Mouse (Mus musculus): Measurements from ENCODE around the gene Stx18. TPM values are rescaled to one million over a fixed set of nuclear protein-coding genes. Genes with fewer than 3 reads are reported as not detected.

Gene Stx18
- total RNA-seq, 1 experiment from 2014 or later: 43.0 TPM

DNA sequence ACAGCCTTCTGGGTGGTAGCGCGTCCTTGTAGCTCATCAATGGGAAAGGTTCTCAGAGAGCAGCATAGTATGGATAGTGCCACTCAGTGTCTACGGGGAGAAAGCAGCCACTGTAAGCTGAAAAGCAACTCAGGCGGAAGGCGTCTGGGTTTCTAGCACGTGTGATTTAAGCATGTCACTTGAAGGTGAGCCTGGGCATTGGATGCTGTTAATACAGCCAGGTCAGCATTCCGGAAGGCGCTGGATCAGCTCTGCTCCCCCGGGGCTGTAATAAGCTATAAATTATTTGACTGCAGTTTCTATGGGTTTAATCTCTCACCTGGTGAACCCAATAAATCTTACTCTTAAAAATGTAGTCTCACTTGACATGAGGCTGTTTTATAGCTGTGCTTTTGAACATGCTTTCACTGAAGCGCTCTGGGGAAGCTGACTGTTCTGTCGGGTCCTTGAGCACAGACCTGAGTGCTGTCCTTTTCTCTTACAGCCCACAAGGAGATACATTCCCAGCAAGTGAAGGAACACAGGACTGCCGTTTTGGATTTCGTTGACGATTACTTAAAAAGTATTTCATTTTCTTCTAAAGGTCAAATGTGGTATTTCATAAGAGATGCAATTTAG, 67.6 kb downstream of the Stx18 start:
- no peak for ATAC-seq (replicated peaks in 1 of 2; ENCODE audit: insufficient read depth in 1 of 2, low FRiP score in 2 of 2, low TSS enrichment in 1 of 2, low read depth in 1 of 2, poor library complexity in 2 of 2, severe bottlenecking in 2 of 2)

DNA sequence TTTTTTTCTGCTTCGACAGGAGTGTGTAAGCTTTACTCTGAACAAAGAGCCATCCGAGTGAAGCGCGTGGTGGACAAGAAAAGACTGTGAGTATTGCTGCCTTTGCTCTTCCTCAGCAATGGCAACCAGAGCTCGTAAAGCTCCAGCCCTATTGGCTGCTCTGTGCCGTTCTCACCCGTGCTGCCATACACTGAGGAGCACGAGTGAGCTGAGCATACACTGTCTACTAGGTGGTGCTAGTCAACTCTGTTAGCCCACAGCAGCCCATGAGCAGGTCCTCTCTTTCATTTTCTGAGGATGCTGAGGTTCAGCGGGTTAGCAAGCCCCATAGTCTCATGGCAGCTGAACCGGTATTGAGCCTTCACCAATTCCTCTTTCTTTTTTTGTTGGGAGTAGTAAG, 68.3 kb downstream of the Stx18 start:
- no peak for ATAC-seq (replicated peaks in 1 of 2; ENCODE audit: insufficient read depth in 1 of 2, low FRiP score in 2 of 2, low TSS enrichment in 1 of 2, low read depth in 1 of 2, poor library complexity in 2 of 2, severe bottlenecking in 2 of 2)

DNA sequence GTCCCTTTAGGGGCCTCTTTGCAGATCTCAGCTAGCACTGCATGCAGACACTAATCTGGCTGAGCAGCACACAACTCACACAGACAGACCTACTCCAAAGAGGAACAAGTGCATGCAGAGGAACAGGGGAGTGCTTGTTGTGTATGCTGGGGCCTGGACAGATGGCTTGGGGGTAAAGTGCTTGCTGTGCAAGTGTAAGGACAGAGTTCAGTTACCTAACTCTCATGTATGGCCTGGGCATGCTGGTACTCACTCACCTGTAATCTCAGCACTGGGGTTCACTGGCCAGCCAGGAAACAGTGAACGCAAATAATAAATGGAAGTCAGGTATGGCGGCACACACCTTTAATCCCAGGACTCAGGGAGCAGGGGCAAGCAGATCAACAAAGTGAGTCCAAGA, 76.0 kb downstream of the Stx18 start:
- no peak for ATAC-seq (replicated peaks in 1 of 2; ENCODE audit: insufficient read depth in 1 of 2, low FRiP score in 2 of 2, low TSS enrichment in 1 of 2, low read depth in 1 of 2, poor library complexity in 2 of 2, severe bottlenecking in 2 of 2)

DNA sequence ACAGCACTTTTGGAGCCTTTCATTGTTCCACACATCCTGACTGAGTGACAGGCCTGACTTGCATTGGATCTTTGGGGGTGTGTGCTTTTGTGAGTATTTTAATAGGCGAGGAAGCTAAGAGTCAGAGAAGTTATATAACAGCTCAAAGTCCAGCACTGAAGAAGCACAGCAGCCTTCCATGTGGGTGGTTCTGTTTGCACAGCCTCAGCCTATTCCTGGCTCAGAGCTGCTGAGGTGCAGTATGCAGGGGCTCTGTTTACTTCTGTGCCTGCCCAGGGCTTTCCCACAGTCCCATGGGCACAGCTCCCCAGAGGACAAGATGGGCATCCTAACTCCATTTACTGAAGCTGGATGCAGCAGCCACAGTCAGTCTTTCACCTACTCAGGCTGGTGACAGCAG, 78.5 kb downstream of the Stx18 start:
- no peak for ATAC-seq (replicated peaks in 1 of 2; ENCODE audit: insufficient read depth in 1 of 2, low FRiP score in 2 of 2, low TSS enrichment in 1 of 2, low read depth in 1 of 2, poor library complexity in 2 of 2, severe bottlenecking in 2 of 2)

DNA sequence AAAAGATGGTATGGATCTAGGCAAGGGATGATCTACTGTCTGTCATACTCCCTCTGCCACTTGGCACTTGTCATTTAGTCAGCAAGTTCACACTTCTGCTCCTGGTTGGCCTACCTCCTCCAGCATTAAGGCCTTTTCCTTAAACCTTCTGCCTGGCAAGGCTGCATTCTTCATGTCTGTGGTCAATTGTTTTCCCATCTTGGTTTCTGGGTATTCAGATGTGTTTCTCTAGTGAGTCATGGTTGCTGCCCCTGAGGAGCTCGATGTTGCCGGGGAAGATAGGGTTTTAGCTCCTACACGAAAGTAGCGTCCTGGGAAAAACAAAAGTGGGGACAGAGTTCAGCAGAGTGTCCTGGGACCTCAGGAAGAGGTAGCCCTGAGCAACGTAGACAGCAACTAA, 80.7 kb downstream of the Stx18 start:
- no peak for ATAC-seq (replicated peaks in 1 of 2; ENCODE audit: insufficient read depth in 1 of 2, low FRiP score in 2 of 2, low TSS enrichment in 1 of 2, low read depth in 1 of 2, poor library complexity in 2 of 2, severe bottlenecking in 2 of 2)

DNA sequence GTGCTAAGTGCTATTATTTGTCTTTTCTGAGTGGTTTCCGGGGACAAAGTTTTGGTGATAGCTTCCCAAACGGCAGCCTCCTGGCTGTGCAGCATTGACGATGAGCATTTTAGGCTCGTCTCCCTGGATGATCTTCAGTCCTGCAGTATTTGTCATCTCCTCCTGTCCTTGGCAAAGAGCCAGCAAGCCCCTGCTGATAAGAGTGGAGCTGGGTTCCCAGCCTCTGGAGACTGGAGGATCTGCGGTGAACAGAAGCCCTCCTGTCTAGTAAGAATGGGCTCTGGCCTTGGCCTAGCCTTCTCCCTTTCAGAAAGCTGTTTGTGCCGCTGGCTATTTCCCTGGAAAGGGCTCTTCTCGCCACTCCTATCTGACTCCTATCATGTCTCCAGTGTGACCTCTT, 83.2 kb downstream of the Stx18 start:
- no peak for ATAC-seq (replicated peaks in 1 of 2; ENCODE audit: insufficient read depth in 1 of 2, low FRiP score in 2 of 2, low TSS enrichment in 1 of 2, low read depth in 1 of 2, poor library complexity in 2 of 2, severe bottlenecking in 2 of 2)

DNA sequence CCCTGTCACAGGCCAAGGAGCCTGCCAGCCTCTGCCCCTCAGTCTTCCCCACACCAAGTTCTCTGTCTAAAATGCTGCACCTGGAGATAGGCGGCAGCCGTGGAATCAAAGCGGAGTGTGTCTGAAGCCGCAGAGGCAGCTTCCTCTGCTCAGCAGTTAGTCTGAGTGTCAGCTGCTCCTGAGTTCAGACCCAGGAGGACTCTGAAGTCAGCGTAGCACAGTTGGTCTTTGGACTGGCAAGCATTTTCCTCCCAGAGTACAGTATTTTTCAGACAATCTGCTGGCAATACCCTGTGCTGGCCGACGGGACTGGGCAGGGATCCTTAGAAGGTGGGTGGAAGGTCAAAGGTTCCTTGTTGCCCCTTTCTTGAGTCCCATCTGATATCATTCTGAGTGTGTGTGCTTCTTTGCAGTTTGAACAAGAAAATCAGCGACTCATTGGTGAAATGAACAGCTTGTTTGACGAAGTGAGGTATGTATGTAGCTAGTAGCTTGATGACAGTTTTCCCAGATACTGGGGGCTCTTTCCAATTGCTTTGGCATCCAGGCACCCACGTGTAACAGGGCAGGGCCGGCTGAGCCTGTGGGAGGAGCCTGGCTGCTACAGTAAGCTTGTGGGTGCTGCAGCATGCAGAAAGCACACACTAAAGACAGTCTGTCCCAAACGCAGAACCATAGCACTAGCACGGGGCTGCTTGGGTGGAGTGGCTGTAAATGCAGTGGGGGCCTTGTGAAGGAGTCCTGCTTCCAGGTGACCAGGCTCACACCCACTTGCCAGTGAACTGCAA, 88.2 kb downstream of the Stx18 start:
- no peak for ATAC-seq (replicated peaks in 1 of 2; ENCODE audit: insufficient read depth in 1 of 2, low FRiP score in 2 of 2, low TSS enrichment in 1 of 2, low read depth in 1 of 2, poor library complexity in 2 of 2, severe bottlenecking in 2 of 2)

DNA sequence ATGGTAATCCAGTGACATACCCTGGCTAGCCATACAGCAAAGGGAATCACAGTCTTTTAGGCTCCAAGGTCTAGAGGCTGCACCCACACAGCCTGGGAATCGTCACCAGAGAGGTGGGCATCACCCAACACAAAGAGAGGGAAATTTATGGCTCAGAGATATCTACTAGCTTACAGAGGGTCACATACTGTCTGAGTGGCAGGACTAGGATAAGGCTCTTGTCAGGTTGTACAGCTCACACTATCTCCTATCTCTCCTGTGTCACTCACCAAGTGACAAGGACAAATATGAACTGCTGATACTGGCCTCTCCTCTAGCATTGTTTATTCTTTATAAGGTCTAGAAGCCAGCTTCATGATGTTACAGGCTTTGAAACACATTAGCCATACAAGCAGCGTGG, 90.8 kb downstream of the Stx18 start:
- ATAC-seq (replicated peaks in 1 of 2; ENCODE audit: insufficient read depth in 1 of 2, low FRiP score in 2 of 2, low TSS enrichment in 1 of 2, low read depth in 1 of 2, poor library complexity in 2 of 2, severe bottlenecking in 2 of 2): no peak

DNA sequence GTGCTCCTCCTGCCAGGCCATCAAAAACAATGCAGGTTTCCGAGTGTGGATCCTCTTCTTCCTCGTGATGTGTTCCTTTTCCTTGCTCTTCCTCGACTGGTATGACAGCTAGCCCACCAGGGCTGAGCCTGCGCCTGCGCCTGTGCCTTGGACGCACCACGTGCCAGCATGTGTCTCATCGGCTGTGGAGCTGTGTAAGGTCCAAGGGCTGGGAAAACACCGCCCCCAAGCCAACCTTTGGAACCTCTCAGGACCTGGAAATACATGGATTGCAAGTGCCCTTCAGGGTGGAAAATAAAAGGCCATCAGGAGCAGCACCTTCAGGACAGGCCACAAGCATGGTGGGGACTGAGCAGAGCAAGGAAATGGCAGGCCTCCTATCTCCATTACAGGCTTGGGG, 97.7 kb downstream of the Stx18 start:
- no peak for ATAC-seq (replicated peaks in 1 of 2; ENCODE audit: insufficient read depth in 1 of 2, low FRiP score in 2 of 2, low TSS enrichment in 1 of 2, low read depth in 1 of 2, poor library complexity in 2 of 2, severe bottlenecking in 2 of 2)

DNA sequence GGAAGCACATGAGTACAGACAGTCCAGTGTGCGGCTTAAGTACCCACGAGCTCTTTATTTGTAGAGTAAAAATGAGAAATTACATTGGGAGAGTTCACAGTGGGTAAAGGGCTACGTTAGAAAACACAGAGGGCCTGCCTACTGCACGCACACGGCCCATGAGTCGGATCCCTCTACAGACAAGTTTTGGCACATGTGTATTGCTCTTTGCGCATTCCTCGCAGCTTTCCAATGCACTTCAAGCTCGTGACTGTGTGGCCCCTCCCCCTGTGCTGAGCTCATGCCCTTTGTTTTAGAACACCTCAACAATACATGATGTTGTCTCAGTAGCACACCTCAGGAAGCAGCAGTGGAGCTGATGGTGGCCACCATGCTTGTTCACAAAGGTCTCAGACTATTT, 98.6 kb downstream of the Stx18 start:
- no peak for ATAC-seq (replicated peaks in 1 of 2; ENCODE audit: insufficient read depth in 1 of 2, low FRiP score in 2 of 2, low TSS enrichment in 1 of 2, low read depth in 1 of 2, poor library complexity in 2 of 2, severe bottlenecking in 2 of 2)

DNA sequence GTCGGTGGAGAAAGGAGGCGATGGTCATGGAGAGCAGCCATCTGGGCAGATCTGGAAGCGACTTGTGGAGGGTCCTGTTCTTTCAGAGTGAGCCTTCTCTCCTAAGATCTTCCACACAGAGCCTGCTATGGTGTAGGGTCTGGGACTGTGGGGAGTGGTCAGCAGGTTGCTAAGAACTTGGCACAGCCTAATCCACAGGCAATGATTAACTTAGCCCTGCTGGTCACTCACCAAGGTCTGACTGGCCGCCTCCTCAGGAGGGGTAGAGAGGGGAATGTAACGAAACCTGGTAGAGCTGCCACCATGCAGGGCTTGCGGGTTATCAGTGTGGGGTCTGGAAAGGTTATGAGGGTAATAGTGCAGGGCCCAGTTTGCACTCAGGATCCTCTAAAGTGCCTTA, 102.4 kb downstream of the Stx18 start:
- no peak for ATAC-seq (replicated peaks in 1 of 2; ENCODE audit: insufficient read depth in 1 of 2, low FRiP score in 2 of 2, low TSS enrichment in 1 of 2, low read depth in 1 of 2, poor library complexity in 2 of 2, severe bottlenecking in 2 of 2)

DNA sequence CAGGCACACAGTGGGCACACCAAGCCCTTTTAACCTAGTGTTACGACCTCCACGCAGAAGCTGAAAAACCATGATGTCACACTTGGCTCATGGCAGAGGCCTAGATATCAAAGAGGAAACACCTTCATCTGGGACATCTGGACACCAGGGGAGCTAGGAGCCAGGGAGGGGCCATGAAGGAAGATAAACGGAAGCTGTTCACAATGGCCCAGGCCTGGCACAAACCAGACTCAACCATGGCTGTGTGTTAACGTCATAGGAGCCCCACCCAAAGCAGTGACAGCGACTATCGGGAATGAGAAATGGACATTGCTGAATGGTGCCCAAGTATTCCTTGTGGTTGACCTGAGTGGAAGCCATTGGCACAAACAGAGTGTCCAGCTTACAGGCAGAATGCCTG, 108.0 kb downstream of the Stx18 start:
- ATAC-seq (replicated peaks in 1 of 2; ENCODE audit: insufficient read depth in 1 of 2, low FRiP score in 2 of 2, low TSS enrichment in 1 of 2, low read depth in 1 of 2, poor library complexity in 2 of 2, severe bottlenecking in 2 of 2): no peak

DNA sequence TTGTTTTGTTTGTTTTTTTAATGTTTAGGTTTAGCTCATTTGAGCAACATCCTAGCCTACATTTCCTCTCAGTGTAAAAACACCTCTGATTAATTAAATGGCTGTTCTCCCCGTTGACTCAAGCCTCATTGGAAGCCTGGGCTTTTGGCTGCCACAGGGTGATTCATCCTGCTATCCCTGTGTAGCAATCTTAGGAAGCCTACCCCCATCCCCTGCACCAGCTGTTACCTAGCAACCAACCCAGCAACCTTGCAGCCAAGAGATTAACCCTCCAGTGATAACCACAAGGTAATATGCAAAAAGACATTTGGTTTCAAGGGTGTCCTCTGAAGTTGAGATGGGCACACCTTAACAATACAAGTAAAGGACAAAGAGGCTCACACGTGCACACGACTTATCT, 112.7 kb downstream of the Stx18 start:
- ATAC-seq (replicated peaks in 1 of 2; ENCODE audit: insufficient read depth in 1 of 2, low FRiP score in 2 of 2, low TSS enrichment in 1 of 2, low read depth in 1 of 2, poor library complexity in 2 of 2, severe bottlenecking in 2 of 2): no peak

DNA sequence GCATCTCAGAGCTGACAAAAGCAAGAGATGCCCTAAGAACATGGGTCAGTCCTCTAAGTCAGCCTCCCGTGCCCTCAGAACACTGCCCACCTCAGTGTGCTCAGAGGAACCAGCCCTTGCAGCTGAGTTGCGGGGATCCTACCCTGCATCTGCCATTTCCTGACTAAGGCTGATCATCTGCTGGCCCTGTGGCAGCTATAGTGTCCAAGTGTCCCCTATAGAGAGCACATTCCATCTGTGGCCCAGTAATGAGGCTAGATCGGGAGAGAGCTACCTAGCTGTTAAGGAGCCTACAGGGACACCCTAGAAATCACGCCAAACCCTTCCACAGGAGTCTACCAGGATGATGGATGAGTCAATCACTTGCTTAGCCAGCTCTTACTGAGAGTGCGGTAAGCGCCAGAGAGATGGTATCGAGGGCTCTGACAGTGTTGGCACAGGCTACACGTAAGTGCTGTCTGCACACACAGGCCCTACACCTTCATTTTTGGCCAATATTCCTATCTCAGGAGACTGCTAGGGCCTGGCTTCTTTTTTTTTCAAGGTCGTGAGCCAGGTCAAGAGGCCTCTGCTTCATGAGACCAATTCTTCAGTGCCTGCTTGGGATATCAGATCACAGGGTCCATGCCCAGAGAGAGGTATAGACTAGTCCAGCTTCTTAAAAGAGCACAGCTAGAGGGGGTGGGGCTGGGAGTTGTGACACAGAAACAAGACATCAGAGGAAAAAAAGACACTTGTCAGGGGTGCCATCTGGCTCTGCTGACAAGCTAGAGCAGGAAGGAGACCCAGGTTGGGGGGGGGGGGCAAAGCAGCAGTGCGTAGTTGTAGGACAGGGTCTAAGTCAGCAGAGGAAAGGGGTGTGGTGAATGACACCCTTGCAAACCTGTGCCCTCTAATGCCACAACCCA, 113.9 kb downstream of the Stx18 start:
- no peak for ATAC-seq (replicated peaks in 1 of 2; ENCODE audit: insufficient read depth in 1 of 2, low FRiP score in 2 of 2, low TSS enrichment in 1 of 2, low read depth in 1 of 2, poor library complexity in 2 of 2, severe bottlenecking in 2 of 2)

DNA sequence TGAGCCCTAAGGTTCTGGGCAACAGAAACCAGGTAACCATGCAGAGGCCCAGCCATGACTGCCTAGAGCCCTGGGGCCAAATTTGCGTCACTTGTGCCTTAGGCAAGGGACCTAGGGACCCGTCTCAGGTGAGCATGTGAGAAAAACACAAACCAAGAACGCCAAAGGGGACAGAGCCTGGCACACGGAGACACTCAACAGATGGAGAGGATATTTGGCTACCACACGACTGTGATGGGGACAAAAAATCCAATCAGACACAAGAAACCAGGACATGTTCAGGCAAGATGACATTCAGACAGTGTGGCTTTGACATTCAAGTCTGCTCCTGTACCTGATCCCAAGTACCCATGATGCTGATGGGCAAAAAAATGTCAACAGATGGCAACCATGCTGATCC, 115.1 kb downstream of the Stx18 start:
- no peak for ATAC-seq (replicated peaks in 1 of 2; ENCODE audit: insufficient read depth in 1 of 2, low FRiP score in 2 of 2, low TSS enrichment in 1 of 2, low read depth in 1 of 2, poor library complexity in 2 of 2, severe bottlenecking in 2 of 2)

DNA sequence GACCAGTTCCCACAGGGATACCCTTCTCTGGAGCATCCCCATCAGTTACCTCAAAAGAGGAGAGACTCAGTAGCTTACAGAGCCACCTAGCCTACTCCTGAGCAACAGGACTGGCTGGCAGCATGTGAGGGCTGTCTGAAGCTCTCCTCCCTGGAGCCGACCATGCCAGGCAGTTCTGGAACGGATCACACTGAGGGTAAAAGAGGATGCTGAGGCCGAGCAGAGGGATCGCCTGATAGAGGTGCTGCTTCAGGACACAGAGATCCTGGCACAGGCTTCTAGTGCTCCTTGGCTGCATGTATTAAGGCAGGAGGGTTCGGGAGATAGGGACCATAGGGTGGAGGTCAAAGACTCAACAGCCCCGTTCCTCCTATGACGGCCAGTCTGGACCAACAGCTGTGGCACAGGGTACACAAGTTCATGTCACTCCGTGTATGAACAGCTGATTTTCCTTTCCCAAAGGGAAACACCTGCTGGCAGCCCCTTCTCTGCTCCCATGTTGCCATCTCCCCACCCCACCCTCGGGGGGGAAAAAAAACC, 119.0 kb downstream of the Stx18 start:
- ATAC-seq (replicated peaks in 1 of 2; ENCODE audit: insufficient read depth in 1 of 2, low FRiP score in 2 of 2, low TSS enrichment in 1 of 2, low read depth in 1 of 2, poor library complexity in 2 of 2, severe bottlenecking in 2 of 2): no peak

DNA sequence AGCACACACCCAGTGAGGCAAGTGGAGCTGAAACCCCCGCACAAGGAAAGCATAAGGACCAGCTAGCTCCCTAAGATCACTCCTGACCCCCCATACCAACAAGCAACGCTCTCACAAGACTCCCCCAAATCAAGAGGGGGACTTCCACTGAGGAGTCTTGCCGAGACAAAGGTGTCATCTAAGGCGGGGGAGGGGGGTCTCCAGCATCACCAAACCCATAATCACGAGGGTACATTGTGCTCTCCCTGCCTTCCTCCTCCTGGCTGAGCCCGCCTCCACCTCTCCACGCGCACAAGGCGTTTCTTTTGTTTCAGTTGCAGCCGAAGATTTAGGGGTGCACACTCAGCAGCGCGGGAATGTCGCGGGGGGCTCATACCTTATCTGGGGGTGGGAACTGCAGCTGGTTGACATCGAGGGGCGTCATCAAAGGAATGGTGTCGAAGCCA, 120.0 kb downstream of the Stx18 start:
- 0 out of 4 replicates have a peak, but pooled peaks of 1 of the 2 experiments have one; percentile 8 for ATAC-seq (replicated peaks in 1 of 2; ENCODE audit: insufficient read depth in 1 of 2, low FRiP score in 2 of 2, low TSS enrichment in 1 of 2, low read depth in 1 of 2, poor library complexity in 2 of 2, severe bottlenecking in 2 of 2)

Data from hematopoietic stem cell, adult 5-6 weeks (primary cell).